Mouse (Mus musculus) heart, embryonic 15.5 days (tissue): ENCODE results near the gene Tmem119. TPM values are rescaled to one million over a fixed set of nuclear protein-coding genes. Genes with fewer than 3 reads are reported as not detected.
A peak's percentile ranks its signal among the peaks of the same experiment; 100 is the strongest.
"Not testable (repeated sequence)": the region's sequence is repeated elsewhere in the genome, so short reads cannot be mapped to it uniquely, and the experiment has no call there.

ENCODE experiments used
- ATAC-seq: fragments of 200-750 bp; cut with Nextera tagmentation; replicated peaks from 2 replicates; pipeline ENCODE4 v1.8.0; 2017; ENCODE audit warnings: low read depth, moderate TSS enrichment; ENCODE audit not compliant: insufficient number of reproducible peaks, insufficient read depth, low FRiP score
- H3K27ac ChIP-seq: fragments of 300-500 bp; sonication (generic); 2 replicates; pipeline ENCODE4 v1.5.1; 2015; ENCODE audit warnings: mild to moderate bottlenecking, inconsistent platforms
- H3K27me3 ChIP-seq: fragments of 300-500 bp; sonication (generic); 2 replicates; pipeline ENCODE4 v1.6.1; 2015; ENCODE audit warnings: inconsistent platforms
- H3K36me3 ChIP-seq: fragments of 300-500 bp; sonication (generic); 2 replicates; pipeline ENCODE4 v1.6.1; 2015; ENCODE audit warnings: mild to moderate bottlenecking, inconsistent platforms
- H3K4me1 ChIP-seq: fragments of 300-500 bp; sonication (generic); replicated peaks from 2 replicates; pipeline ENCODE4 v1.6.1; 2015; ENCODE audit warnings: inconsistent platforms
- H3K4me2 ChIP-seq: fragments of 300-500 bp; sonication (generic); 2 replicates; pipeline ENCODE4 v1.6.1; 2015; ENCODE audit warnings: inconsistent platforms, mild to moderate bottlenecking, moderate library complexity
- H3K4me3 ChIP-seq: fragments of 300-500 bp; sonication (generic); 2 replicates; pipeline ENCODE4 v1.5.1; 2015; ENCODE audit warnings: mild to moderate bottlenecking, inconsistent platforms
- H3K9ac ChIP-seq: fragments of 300-500 bp; sonication (generic); 2 replicates; pipeline ENCODE4 v1.6.1; 2015; ENCODE audit warnings: mild to moderate bottlenecking, inconsistent platforms
- H3K9me3 ChIP-seq: fragments of 300-500 bp; sonication (generic); replicated peaks from 2 replicates; pipeline ENCODE4 v1.6.1; 2016; ENCODE audit warnings: inconsistent platforms
- WGBS: fragments of 180-500 bp; shearing (Covaris S2); methylation state at CpG from one replicate; pipeline ENCODE4 v1.1.7; 2015; ENCODE audit warnings: mixed read lengths; 5-methylcytosine and 5-hydroxymethylcytosine counted together
- polyA plus RNA-seq: library from polyadenylated mRNA; unstranded; fragments of >200 nt; fragmentation: Nextera tagmentation; extraction: Ambion mirVana; gene quantifications from 2 replicates; pipeline ENCODE4 v1.2.1, GENCODE M21; 2015

Gene Tmem119
- polyA plus RNA-seq, 1 experiment from 2014 or later, result 23.6 TPM

DNA sequence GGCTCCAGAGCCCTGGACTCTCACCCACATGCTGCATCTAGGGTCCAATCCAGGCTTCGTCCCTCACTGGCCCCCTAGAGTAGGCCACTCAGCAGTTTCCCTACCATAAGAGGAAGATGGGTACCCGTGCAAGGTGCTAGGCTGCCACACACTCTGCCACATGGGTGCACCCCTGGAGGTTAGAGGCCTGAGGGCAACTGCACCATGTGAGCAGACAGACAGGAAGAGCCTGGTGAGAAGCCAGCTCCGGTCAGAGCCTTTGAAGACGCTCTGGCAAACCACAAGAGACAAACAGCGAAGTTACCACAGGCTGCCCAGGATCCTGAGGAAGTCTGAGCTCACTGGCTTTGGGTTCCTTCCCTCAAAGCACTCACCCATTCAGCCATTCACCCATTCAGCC, 13.3 kb downstream of the Tmem119 start:
- no peak for ATAC-seq
- WGBS, result 68% methylated on average over 5 of the region's 5 CpGs

DNA sequence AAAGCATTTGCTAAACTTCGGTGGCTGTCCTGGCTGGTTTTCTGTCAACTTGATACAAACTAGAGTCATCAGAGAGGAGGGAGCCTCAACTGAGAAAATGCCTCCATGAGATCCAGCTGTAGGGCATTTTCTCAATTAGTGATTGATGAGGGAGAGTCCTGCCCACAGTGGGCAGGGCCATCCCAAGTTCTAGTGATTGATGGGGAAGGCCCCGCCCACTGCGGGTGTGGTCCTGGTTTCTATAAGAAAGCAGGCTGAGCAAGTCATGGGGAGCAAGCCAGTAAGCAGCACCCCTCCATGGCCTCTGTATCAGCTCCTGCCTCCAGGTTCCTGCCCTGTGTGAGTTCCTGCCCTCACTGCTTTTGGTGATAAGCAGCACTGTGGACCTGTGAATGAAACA, 16.2 kb downstream of the Tmem119 start:
- peak overlapping the region; percentile 33; the same call in 1 of the 2 replicates for H3K4me2 ChIP-seq
- not testable (repeated sequence) for H3K36me3 ChIP-seq, H3K9me3 ChIP-seq, H3K9ac ChIP-seq, ATAC-seq, H3K4me3 ChIP-seq
- H3K27ac ChIP-seq, result peak overlapping the region; percentile 68
- H3K27me3 ChIP-seq, result peaks cover 28% of the 10 kb centered on the region
- WGBS, result 33% methylated on average over 3 of the region's 3 CpGs
- peaks cover 20% of the 10 kb centered on the region for H3K4me1 ChIP-seq

More for the DNA sequence above, 13.3 kb downstream of the Tmem119 start:
- Histone ChIP-seq H3K9me3 (no peaks in the 10 kb centered on the region), H3K9ac (no peak overlapping the region), H3K27me3 (peaks cover 28% of the 10 kb centered on the region), H3K4me1 (peaks cover 36% of the 10 kb centered on the region), H3K4me2 (no peak overlapping the region), H3K4me3 (no peak overlapping the region), H3K27ac (no peak overlapping the region), H3K36me3 (no peaks in the 10 kb centered on the region)

DNA sequence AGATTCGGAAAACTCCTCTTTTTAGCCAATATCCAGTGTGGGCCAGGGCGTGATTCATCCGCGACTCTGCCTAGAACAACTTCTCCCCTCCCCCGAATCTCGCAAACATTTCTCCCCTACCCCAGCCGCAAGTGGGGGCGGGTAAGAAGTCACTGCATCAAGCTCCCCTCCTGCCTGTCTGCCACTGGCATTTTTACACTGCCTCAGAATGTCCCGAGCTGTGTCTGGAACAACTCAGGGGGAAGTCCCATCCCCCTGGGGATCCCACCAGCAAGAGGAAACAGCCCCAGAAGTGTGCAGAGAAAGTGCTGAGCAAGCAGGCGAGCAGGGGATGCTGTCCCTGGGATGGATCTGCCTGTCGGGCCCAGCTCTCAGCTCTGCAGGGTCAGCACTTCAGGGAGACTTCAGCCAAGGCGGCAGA, 16.7 kb downstream of the Tmem119 start:
- peak overlapping the region; percentile 33 for H3K4me2 ChIP-seq
- peaks cover 15% of the 10 kb centered on the region for H3K4me1 ChIP-seq
- H3K9ac ChIP-seq, result no peak overlapping the region
- no peaks in the 10 kb centered on the region for H3K9me3 ChIP-seq
- 0 out of 2 replicates have a peak, but pooled peaks cover 1% of the 10 kb centered on the region for H3K36me3 ChIP-seq
- peak; percentile 45 for ATAC-seq
- peak overlapping the region; percentile 68 for H3K27ac ChIP-seq
- H3K4me3 ChIP-seq, result no peak overlapping the region
- H3K27me3 ChIP-seq, result peaks cover 28% of the 10 kb centered on the region
- WGBS, result 9% methylated on average over 12 of the region's 12 CpGs

DNA sequence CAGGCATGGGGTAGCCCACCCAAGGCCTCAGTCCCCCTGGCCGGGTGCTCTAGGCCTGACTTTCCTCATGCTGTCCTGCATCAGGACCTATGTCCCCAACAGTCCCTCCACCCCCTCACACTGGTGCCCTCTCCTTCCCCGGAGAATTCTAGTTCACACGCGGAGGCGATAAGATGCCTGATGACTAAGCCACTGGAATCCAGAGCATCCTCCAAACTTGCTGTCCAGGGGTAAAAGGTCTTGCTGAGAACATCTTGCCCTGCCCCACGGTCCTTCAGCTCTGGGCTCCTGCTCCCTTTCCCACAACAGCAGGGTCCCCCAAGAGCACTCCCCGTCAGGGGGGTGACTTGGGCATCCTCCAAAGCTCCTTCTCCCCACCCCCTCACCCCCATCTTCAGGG, 17.7 kb downstream of the Tmem119 start:
- Histone ChIP-seq H3K4me3 (no peak overlapping the region), H3K36me3 (peaks cover 7% of the 10 kb centered on the region; the same call in 1 of the 2 replicates), H3K4me2 (no peak overlapping the region), H3K9me3 (no peaks in the 10 kb centered on the region), H3K27ac (peak overlapping the region; percentile 68; the same call in 1 of the 2 replicates), H3K9ac (no peak overlapping the region), H3K27me3 (peaks cover 28% of the 10 kb centered on the region), H3K4me1 (peaks cover 15% of the 10 kb centered on the region)
- WGBS, result 48% methylated on average over 7 of the region's 7 CpGs
- no peak for ATAC-seq

DNA sequence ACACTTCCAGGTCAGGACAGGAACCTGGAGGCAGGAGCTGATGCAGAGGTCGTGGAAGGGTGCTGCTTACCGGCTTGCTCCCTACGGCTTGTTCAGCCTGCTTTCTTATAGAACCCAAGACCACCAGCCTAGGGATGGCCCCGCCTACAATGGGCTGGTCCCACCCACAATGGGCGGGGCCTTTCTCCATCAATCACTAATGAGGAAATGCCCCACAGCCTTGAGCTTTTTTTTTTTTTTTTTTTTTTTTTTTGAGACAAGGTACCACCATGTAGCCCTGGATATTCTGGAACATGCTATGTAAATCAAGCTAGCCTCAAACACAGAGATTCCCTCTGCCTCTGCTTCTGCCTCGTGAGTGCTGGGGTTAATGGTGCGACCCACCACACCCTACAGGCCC, 18.4 kb downstream of the Tmem119 start:
- 76% methylated on average over 7 of the region's 7 CpGs for WGBS

DNA sequence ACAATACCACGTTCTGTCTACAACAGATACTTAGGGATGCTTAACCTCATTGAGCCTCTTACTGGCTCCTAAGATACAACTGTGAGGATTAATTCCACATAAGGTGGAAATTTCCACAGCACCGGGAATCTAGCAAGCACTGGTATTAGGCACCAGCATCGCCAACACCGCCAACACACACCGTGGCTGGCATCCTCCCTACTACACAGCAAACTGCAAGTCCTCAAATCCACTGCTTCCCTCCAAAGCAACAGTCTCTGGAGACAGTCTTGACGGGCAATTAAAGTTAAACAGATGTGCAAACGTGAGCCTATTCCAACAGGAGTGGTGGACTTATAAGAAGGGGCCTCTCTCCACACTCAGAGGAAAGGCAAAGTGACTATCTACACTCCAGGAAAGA, 19.1 kb downstream of the Tmem119 start:
- Histone ChIP-seq H3K4me1 (peaks cover 15% of the 10 kb centered on the region), H3K27ac (no peak overlapping the region), H3K36me3 (peaks cover 19% of the 10 kb centered on the region), H3K9me3 (no peaks in the 10 kb centered on the region), H3K9ac (no peak overlapping the region), H3K27me3 (peaks cover 28% of the 10 kb centered on the region), H3K4me3 (no peak overlapping the region), H3K4me2 (no peak overlapping the region)
- 69% methylated on average over 7 of the region's 7 CpGs for WGBS
- no peak for ATAC-seq

More for the DNA sequence above, 18.4 kb downstream of the Tmem119 start:
- Histone ChIP-seq H3K4me3 (no peak overlapping the region), H3K27me3 (peaks cover 28% of the 10 kb centered on the region), H3K4me2 (no peak overlapping the region), H3K36me3 (peaks cover 13% of the 10 kb centered on the region; the same call in 1 of the 2 replicates), H3K9me3 (no peaks in the 10 kb centered on the region), H3K4me1 (peaks cover 15% of the 10 kb centered on the region), H3K27ac (no peak overlapping the region), H3K9ac (no peak overlapping the region)
- no peak for ATAC-seq

DNA sequence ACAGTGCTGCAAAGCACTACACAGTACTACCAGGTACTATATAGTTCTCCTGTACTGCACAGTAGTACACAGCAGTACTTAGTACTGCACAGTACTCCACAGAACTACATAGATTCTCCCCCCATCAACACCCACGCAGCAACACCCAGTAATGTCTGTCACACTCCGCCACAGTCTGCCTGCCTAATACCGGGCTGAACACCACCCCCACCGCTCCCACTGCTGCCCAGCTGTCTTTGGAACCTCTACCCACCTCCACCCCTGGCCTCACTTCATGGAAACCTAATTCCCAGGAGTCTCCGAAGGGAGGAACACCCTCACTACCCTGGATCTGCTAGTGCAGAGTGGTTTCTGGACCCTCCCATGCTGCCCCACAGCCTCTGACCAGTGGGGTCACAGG, 19.6 kb downstream of the Tmem119 start:
- H3K4me3 ChIP-seq, result no peak overlapping the region
- peaks cover 28% of the 10 kb centered on the region for H3K27me3 ChIP-seq
- ATAC-seq, result no peak
- no peak overlapping the region for H3K27ac ChIP-seq
- no peak overlapping the region for H3K9ac ChIP-seq
- H3K4me2 ChIP-seq, result no peak overlapping the region
- 78% methylated on average over 5 of the region's 5 CpGs for WGBS
- H3K9me3 ChIP-seq, result no peaks in the 10 kb centered on the region
- peaks cover 15% of the 10 kb centered on the region for H3K4me1 ChIP-seq
- H3K36me3 ChIP-seq, result peaks cover 24% of the 10 kb centered on the region

DNA sequence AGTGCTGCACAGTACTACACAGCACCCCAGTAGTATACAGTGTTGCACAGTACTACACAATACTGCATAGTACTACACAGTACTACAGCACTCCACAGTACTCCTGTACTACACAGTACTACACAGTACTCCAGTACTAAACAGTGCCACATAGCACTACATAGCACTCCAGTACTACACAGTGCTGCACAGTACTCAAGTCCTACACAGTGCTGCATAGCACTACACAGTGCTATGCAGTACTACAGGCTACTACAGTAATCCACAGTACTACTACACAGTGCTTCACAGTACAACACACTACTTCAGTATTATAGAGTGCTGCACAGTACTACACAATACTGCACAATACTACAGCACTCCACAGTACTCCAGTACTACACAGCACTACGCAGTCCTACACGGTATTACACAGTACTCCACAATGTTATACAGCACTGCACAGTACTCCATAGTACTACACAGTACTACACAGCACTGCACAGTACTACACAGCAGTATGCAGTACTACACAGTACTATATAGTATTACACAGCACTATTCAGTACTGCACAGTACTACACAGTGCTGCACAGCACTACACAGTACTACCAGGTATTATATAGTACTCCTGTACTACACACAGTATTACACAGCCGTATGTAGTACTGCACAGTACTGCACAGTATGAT, 20.1 kb downstream of the Tmem119 start:
- 90% methylated on average over 3 of the region's 3 CpGs for WGBS
- ATAC-seq, result 0 out of 2 replicates have a peak, but pooled peaks have one; percentile 27

DNA sequence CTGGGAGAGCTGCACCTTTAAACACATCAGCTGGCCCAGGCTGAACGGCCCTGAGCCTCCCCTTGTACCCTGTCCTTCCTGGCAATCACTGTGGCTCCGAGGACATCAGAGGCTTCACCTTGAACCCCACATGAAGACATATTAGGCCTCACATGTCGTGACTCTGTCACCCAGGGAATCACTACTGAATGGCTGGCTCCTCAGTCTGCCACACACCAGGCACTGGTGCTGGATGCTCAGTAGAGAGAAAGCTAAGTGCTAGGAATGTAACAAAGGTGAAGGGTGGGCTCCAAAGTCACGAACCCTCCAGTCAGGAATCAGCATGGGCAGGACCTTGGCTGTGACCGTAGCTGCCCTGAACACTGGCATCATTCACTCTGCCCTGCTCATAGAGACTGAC, 20.7 kb downstream of the Tmem119 start:
- Histone ChIP-seq H3K9me3 (no peaks in the 10 kb centered on the region), H3K9ac (no peak overlapping the region), H3K36me3 (peaks cover 36% of the 10 kb centered on the region), H3K27me3 (peaks cover 21% of the 10 kb centered on the region), H3K4me2 (no peak overlapping the region), H3K4me1 (peaks cover 15% of the 10 kb centered on the region), H3K27ac (no peak overlapping the region), H3K4me3 (no peak overlapping the region)
- 72% methylated on average over 5 of the region's 5 CpGs for WGBS
- no peak for ATAC-seq

More for the DNA sequence above, 20.1 kb downstream of the Tmem119 start:
- Histone ChIP-seq H3K36me3 (peaks cover 29% of the 10 kb centered on the region), H3K9me3 (no peaks in the 10 kb centered on the region), H3K27ac (no peak overlapping the region), H3K4me3 (no peak overlapping the region), H3K9ac (no peak overlapping the region), H3K27me3 (peaks cover 27% of the 10 kb centered on the region), H3K4me1 (peaks cover 15% of the 10 kb centered on the region), H3K4me2 (no peak overlapping the region)

DNA sequence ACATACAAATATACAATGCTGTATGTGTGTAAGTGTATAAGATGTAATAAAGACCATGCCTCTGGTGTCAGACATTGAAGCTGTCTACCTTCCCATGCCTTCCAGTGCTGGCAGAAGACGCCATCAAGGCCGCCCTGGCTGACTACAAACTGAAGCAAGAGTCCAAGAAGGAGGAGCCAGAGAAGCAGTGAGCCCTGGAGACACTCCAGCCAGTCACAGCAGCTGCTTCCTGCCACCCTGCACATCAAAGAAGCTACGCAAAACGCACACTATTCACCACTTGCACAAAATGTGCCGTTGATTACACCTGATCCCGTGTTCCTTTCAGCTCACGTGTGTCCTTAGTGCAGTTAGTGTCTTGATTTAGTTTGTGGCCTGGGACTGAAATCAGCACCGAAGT, 22.6 kb downstream of the Tmem119 start:
- H3K4me3 ChIP-seq, H3K27me3 ChIP-seq, H3K27ac ChIP-seq, ATAC-seq, H3K9ac ChIP-seq, H3K9me3 ChIP-seq, H3K4me2 ChIP-seq: not testable (repeated sequence)
- H3K4me1 ChIP-seq, result peaks cover 14% of the 10 kb centered on the region
- WGBS, result 81% methylated on average over 8 of the region's 8 CpGs
- peaks cover 37% of the 10 kb centered on the region for H3K36me3 ChIP-seq

DNA sequence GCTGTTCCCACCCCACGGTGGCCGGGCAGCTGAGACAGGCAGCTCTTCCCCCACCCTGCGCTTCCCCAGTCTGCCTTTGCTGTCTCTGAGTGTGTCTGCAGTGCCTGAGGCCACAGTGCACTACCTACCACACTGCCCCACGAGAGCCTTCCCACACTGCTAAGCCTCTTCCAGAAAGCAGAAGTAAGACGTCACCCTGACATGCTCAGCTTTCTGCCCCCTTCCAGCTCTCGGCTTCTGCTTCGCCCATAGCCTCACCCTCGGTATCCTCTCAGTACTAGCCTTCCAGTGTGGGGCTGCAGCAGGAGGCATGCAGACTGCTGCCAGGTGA, 23.5 kb downstream of the Tmem119 start:
- ATAC-seq, result no peak

More for the DNA sequence above, 23.5 kb downstream of the Tmem119 start:
- no peak overlapping the region for H3K9ac ChIP-seq
- H3K4me3 ChIP-seq, result no peak overlapping the region
- peaks cover 10% of the 10 kb centered on the region for H3K4me1 ChIP-seq
- H3K36me3 ChIP-seq, result peaks cover 37% of the 10 kb centered on the region
- no peaks in the 10 kb centered on the region for H3K27me3 ChIP-seq
- H3K27ac ChIP-seq, result peak overlapping the region; percentile 32; the same call in 1 of the 2 replicates
- no peak overlapping the region for H3K4me2 ChIP-seq
- 86% methylated on average over 8 of the region's 8 CpGs for WGBS
- no peaks in the 10 kb centered on the region for H3K9me3 ChIP-seq
